Mouse (Mus musculus): ENCODE data around the gene Tyrp1. TPM values are rescaled to one million over a fixed set of nuclear protein-coding genes. Genes with fewer than 3 reads are reported as not detected.
A peak's percentile ranks its signal among the peaks of the same experiment; 100 is the strongest.

The Tyrp1 gene
- polyA plus RNA-seq, 1 experiment: 0.06 TPM

GRCm38 (mm10) chr4:80855495-80855894, 21.6 kb downstream of the Tyrp1 start:
- no peaks in the 10 kb centered on the region for H3K4me1 ChIP-seq (ENCODE audit: control insufficient read depth, insufficient read depth, low read length)
- TF ChIP-seq CTCF (IDR thresholded peaks at IDR 0.05; ENCODE audit: extremely low read depth, insufficient read depth, low read length) (no peak), POLR2A (IDR thresholded peaks at IDR 0.05; ENCODE audit: extremely low read depth, insufficient read depth, low read length) (0 out of 2 replicates have a peak, but pooled peaks have one; percentile 35)
- H3K4me3 ChIP-seq (ENCODE audit: insufficient read depth, low read length): no peak overlapping the region
- H3K27ac ChIP-seq (ENCODE audit: insufficient read depth, low read length): no peak overlapping the region

GRCm38 (mm10) chr4:80862962-80863361, 29.0 kb downstream of the Tyrp1 start:
- TF ChIP-seq POLR2A (IDR thresholded peaks at IDR 0.05; ENCODE audit: extremely low read depth, insufficient read depth, low read length): no peak
- no peak for TF ChIP-seq CTCF (IDR thresholded peaks at IDR 0.05; ENCODE audit: extremely low read depth, insufficient read depth, low read length)

GRCm38 (mm10) chr4:80863906-80864305, 30.0 kb downstream of the Tyrp1 start:
- no peak overlapping the region for H3K27ac ChIP-seq (ENCODE audit: insufficient read depth, low read length)
- H3K4me3 ChIP-seq (ENCODE audit: insufficient read depth, low read length): no peak overlapping the region; the same call in 1 of the 2 replicates
- H3K4me1 ChIP-seq (ENCODE audit: control insufficient read depth, insufficient read depth, low read length): no peaks in the 10 kb centered on the region
- TF ChIP-seq CTCF (IDR thresholded peaks at IDR 0.05; ENCODE audit: extremely low read depth, insufficient read depth, low read length) (no peak), POLR2A (IDR thresholded peaks at IDR 0.05; ENCODE audit: extremely low read depth, insufficient read depth, low read length) (no peak)

More at GRCm38 (mm10) chr4:80862962-80863361, 29.0 kb downstream of the Tyrp1 start:
- Histone ChIP-seq H3K4me1 (ENCODE audit: control insufficient read depth, insufficient read depth, low read length) (no peaks in the 10 kb centered on the region), H3K4me3 (ENCODE audit: insufficient read depth, low read length) (no peak overlapping the region), H3K27ac (ENCODE audit: insufficient read depth, low read length) (no peak overlapping the region)

GRCm38 (mm10) chr4:80864511-80864922, 30.6 kb downstream of the Tyrp1 start:
- Histone ChIP-seq H3K4me1 (ENCODE audit: control insufficient read depth, insufficient read depth, low read length) (no peaks in the 10 kb centered on the region), H3K27ac (ENCODE audit: insufficient read depth, low read length) (no peak overlapping the region), H3K4me3 (ENCODE audit: insufficient read depth, low read length) (peak overlapping the region; percentile 21)
- TF ChIP-seq POLR2A (IDR thresholded peaks at IDR 0.05; ENCODE audit: extremely low read depth, insufficient read depth, low read length) (0 out of 2 replicates have a peak, but pooled peaks have one; percentile 48), CTCF (IDR thresholded peaks at IDR 0.05; ENCODE audit: extremely low read depth, insufficient read depth, low read length) (no peak)

- TF ChIP-seq CTCF (IDR thresholded peaks at IDR 0.05; ENCODE audit: extremely low read depth, insufficient read depth, low read length) (peak; percentile 73), POLR2A (IDR thresholded peaks at IDR 0.05; ENCODE audit: extremely low read depth, insufficient read depth, low read length) (no peak)
- Histone ChIP-seq H3K4me3 (ENCODE audit: insufficient read depth, low read length) (no peak overlapping the region), H3K27ac (ENCODE audit: insufficient read depth, low read length) (no peak overlapping the region), H3K4me1 (ENCODE audit: control insufficient read depth, insufficient read depth, low read length) (no peaks in the 10 kb centered on the region)
These were observed 32.1 kb downstream of the Tyrp1 start for GRCm38 (mm10) chr4:80866065-80866464.

GRCm38 (mm10) chr4:80869598-80869997, 35.7 kb downstream of the Tyrp1 start:
- H3K4me1 ChIP-seq (ENCODE audit: control insufficient read depth, insufficient read depth, low read length): no peaks in the 10 kb centered on the region
- H3K27ac ChIP-seq (ENCODE audit: insufficient read depth, low read length): no peak overlapping the region
- H3K4me3 ChIP-seq (ENCODE audit: insufficient read depth, low read length): no peak overlapping the region
- TF ChIP-seq POLR2A (IDR thresholded peaks at IDR 0.05; ENCODE audit: extremely low read depth, insufficient read depth, low read length) (no peak), CTCF (IDR thresholded peaks at IDR 0.05; ENCODE audit: extremely low read depth, insufficient read depth, low read length) (peak; percentile 19; the same call in 1 of the 2 replicates)

- Histone ChIP-seq H3K4me1 (ENCODE audit: control insufficient read depth, insufficient read depth, low read length) (no peaks in the 10 kb centered on the region), H3K4me3 (ENCODE audit: insufficient read depth, low read length) (no peak overlapping the region), H3K27ac (ENCODE audit: insufficient read depth, low read length) (no peak overlapping the region)
- TF ChIP-seq POLR2A (IDR thresholded peaks at IDR 0.05; ENCODE audit: extremely low read depth, insufficient read depth, low read length) (no peak), CTCF (IDR thresholded peaks at IDR 0.05; ENCODE audit: extremely low read depth, insufficient read depth, low read length) (peak; percentile 22; the same call in 1 of the 2 replicates)
These were observed 39.1 kb downstream of the Tyrp1 start for GRCm38 (mm10) chr4:80872847-80873644.

DNA sequence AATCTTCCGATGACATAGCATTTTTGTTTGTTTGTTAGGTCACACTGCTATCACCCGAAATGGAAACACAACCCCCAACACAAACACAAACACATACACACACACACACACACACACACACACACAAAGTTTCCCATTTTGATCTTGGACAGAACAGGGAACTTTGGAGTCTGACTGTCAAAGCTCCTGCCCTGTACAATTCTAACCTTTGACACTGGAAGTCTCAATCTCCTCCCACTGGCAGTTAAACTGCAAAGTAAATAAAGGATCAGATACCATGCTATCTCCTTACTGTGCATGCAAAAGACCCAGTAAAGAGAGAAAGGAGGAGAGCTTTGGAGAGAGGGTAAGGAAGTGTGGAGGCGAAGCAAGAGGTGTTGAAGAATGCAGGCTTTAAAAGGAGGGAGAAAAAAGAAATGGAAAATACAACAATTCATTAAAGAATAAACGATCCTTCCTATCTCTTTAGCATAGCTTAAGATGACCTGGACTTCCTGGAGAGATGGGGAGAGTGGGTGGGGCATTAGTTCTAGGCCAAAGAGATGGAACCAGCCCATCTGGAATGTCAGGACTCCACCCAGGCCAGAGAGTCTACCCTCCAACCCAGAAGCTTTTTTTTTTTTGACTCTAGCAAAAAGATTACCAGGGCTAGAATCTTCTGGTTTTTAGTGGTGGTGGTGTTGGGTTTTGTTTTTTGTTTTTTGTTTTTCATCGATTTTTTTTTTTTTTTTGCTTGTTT, 40.4 kb downstream of the Tyrp1 start:
- H3K27ac ChIP-seq (ENCODE audit: insufficient read depth, low read length): no peak overlapping the region
- TF ChIP-seq POLR2A (IDR thresholded peaks at IDR 0.05; ENCODE audit: extremely low read depth, insufficient read depth, low read length): no peak
- no peak for TF ChIP-seq CTCF (IDR thresholded peaks at IDR 0.05; ENCODE audit: extremely low read depth, insufficient read depth, low read length)
- no peak overlapping the region for H3K4me3 ChIP-seq (ENCODE audit: insufficient read depth, low read length)
- H3K4me1 ChIP-seq (ENCODE audit: control insufficient read depth, insufficient read depth, low read length): no peaks in the 10 kb centered on the region

DNA sequence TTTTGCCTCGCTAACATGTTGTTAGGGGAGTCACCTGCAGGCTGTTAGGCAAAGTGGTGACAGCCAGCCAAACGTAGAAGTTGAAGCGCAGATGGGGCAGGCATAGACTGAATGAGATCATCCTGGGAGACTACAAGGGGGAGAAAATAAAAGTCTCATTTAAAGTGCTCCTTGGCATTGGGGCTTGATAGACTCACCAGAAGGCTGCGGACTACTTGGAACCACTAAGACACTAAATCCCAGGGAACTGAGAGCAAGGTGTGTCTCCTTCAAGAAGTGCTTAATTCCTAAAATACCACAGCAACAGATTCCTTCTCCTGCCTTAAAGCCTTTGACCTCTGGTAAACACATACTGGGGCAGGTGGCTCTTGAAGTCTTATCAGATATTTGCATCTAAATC, 41.1 kb downstream of the Tyrp1 start:
- Histone ChIP-seq H3K4me1 (ENCODE audit: control insufficient read depth, insufficient read depth, low read length) (no peaks in the 10 kb centered on the region), H3K4me3 (ENCODE audit: insufficient read depth, low read length) (no peak overlapping the region), H3K27ac (ENCODE audit: insufficient read depth, low read length) (no peak overlapping the region)
- no peak for TF ChIP-seq POLR2A (IDR thresholded peaks at IDR 0.05; ENCODE audit: extremely low read depth, insufficient read depth, low read length)
- no peak for TF ChIP-seq CTCF (IDR thresholded peaks at IDR 0.05; ENCODE audit: extremely low read depth, insufficient read depth, low read length)

Measured in cortical plate, adult 2 months (tissue).